Mouse (Mus musculus) layer of hippocampus, postnatal 14 days (tissue): ENCODE results near the gene H13. TPM values are rescaled to one million over a fixed set of nuclear protein-coding genes. Genes with fewer than 3 reads are reported as not detected.

Experiments
- DNase-seq, 2 experiments: peaks; one replicate each; pipeline ENCODE4 v3.0.0; 2021 to 2022; ENCODE audit warnings: low spot score in 2 of 2, mixed read lengths in 1 of 2
- long read RNA-seq, 2 experiments: library from polyadenylated mRNA; stranded (forward); transcript quantifications; one replicate each; pipeline ENCODE4 v2.0.0; 2021
- total RNA-seq, 2 experiments: library from RNA; stranded (reverse); gene quantifications; 2 replicates each; pipeline ENCODE4 v1.2.3; 2021

The H13 gene
- total RNA-seq = 10 to 100 TPM; 84.9 to 86.7 TPM
- long read RNA-seq, experiment 1, full-length matches to known transcripts = 90 of 109 reads
- long read RNA-seq, experiment 1, partial matches to known transcripts = 8 of 109 reads
- long read RNA-seq, experiment 1, other reads (novel, unspliced or antisense) = 11 of 109 reads
- long read RNA-seq, experiment 2, full-length matches to known transcripts = 105 of 127 reads
- long read RNA-seq, experiment 2, partial matches to known transcripts = 7 of 127 reads
- long read RNA-seq, experiment 2, other reads (novel, unspliced or antisense) = 15 of 127 reads

GRCm38 (mm10) chr2:152669256-152669638 lies at the start of gene H13:
TSS of gene H13 (plus strand) at chr2:152669461.
- peak; percentile 91 to 94 for DNase-seq

- DNase-seq = no peak
Observed at GRCm38 (mm10) chr2:152620367-152621134, 48.7 kb upstream of the H13 start.

- DNase-seq = no peak
Observed at GRCm38 (mm10) chr2:152622151-152622550, 47.1 kb upstream of the H13 start.

- no peak for DNase-seq
Observed at GRCm38 (mm10) chr2:152622953-152623352, 46.3 kb upstream of the H13 start, which contains the start of gene Defb25. TSS of gene Defb25 (minus strand) at chr2:152623053.

GRCm38 (mm10) chr2:152624566-152624965 lies 44.7 kb upstream of the H13 start:
- no peak for DNase-seq

- no peak for DNase-seq
Observed at GRCm38 (mm10) chr2:152625256-152625655, 44.0 kb upstream of the H13 start.

GRCm38 (mm10) chr2:152626774-152627591 lies 42.3 kb upstream of the H13 start, which contains the start of gene Rem1:
TSS of gene Rem1 (plus strand) at chr2:152626951.
- no peak for DNase-seq

- DNase-seq = no peak
Observed at GRCm38 (mm10) chr2:152628066-152628465, 41.2 kb upstream of the H13 start.

GRCm38 (mm10) chr2:152629239-152629638 lies 40.0 kb upstream of the H13 start:
- DNase-seq = no peak

- no peak for DNase-seq
Observed at GRCm38 (mm10) chr2:152629904-152630303, 39.4 kb upstream of the H13 start.

GRCm38 (mm10) chr2:152633334-152633733 lies 35.9 kb upstream of the H13 start:
- no peak for DNase-seq

- DNase-seq = no peak
Observed at GRCm38 (mm10) chr2:152634311-152634710, 35.0 kb upstream of the H13 start.

GRCm38 (mm10) chr2:152636246-152637005 lies 32.8 kb upstream of the H13 start:
- DNase-seq = no peak

- no peak for DNase-seq
Observed at GRCm38 (mm10) chr2:152637006-152637322, 32.3 kb upstream of the H13 start.

- DNase-seq = no peak
Observed at GRCm38 (mm10) chr2:152637381-152637780, 31.9 kb upstream of the H13 start.

- DNase-seq = no peak
Observed at GRCm38 (mm10) chr2:152638865-152639264, 30.4 kb upstream of the H13 start.

- DNase-seq = no peak
Observed at GRCm38 (mm10) chr2:152639406-152640113, 29.7 kb upstream of the H13 start.

- no peak for DNase-seq
Observed at GRCm38 (mm10) chr2:152652901-152653620, 16.2 kb upstream of the H13 start.

GRCm38 (mm10) chr2:152653874-152654715 lies 15.2 kb upstream of the H13 start:
- DNase-seq = peak; percentile 45 to 78
